Mouse (Mus musculus): Measurements from ENCODE around the gene Frmd4b.

GRCm38 (mm10) chr6:97552573-97552972 is 64.8 kb downstream of the Frmd4b start:
- TF ChIP-seq CTCF (IDR thresholded peaks at IDR 0.05; ENCODE audit: low read depth, low read length) (no peak), POLR2A (IDR thresholded peaks at IDR 0.05; ENCODE audit: extremely low read depth, insufficient read depth, low read length) (no peak)

All from liver, adult 2 months (tissue).